Mouse (Mus musculus): ENCODE results near the gene Olfr732. TPM values are rescaled to one million over a fixed set of nuclear protein-coding genes. Genes with fewer than 3 reads are reported as not detected.

The Olfr732 gene
- not detected in 2 replicates for polyA plus RNA-seq (2012; rRNA removed)

DNA sequence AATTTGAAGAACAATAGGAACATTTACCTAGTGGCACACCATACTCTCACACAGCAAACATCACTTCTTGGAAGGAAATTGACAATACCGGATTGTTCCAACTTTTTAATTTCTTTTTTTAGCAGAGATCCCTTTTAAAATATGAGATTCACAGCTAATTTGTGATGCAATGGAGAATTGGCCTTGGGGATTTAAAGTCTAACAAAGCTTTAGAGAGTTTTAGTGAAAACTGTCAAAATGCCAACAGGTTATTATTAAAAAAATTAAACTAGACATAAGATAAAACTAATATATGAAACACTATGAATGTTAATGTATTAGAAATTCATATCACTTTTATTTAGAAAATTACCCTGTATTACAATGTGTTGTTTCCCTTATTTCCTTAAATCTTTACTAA is at the start of gene Olfr732:
Gene Olfr732 (minus strand): TSS at position 101 of the 400 bp plus-strand sequence.
- no peak for DNase-seq (ENCODE audit: low read depth)

DNA sequence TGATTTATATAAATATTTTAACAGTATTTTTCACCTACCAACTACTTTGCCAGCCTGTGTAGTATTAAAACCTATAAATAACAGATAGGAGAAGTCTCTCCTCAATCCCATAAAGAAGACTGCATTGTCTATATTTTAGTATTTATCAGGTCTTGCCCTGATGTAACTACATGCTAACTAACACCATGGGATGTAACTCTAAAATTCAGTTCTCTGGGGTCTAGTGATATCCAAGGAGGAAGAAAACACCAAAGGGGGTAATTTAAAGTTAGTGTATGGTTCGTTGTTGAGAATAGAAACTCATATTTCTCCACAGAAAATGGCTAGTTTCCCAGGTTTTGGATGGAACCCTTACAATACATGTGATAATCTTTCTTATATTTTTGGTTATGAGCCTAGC is 42.7 kb upstream of the Olfr732 start, which contains the start of gene Olfr734:
Gene Olfr734 (minus strand): TSS at position 101 of the 400 bp plus-strand sequence.
- no peak for DNase-seq (ENCODE audit: low read depth)

DNA sequence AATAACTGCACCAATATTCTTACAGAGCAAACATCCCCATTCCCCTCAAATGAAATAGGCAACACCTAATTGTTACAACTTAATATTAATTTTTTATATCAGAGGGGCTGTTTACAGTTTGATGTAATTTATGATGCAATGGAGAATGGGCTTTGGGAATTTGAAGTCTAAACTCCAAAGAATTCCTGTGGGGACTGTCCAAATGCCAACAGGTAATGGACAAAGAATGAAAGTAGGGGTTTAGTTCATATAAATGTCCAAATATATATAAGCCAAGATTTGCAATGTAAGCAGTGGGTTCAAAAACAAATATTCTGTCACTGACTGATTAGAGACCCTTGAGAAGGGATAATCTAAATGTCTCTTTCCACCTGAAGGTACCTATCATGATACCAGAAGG is 17.4 kb upstream of the Olfr732 start, which contains the start of gene Olfr733:
Gene Olfr733 (minus strand): TSS at position 101 of the 400 bp plus-strand sequence.
- DNase-seq (ENCODE audit: low read depth): no peak

DNA sequence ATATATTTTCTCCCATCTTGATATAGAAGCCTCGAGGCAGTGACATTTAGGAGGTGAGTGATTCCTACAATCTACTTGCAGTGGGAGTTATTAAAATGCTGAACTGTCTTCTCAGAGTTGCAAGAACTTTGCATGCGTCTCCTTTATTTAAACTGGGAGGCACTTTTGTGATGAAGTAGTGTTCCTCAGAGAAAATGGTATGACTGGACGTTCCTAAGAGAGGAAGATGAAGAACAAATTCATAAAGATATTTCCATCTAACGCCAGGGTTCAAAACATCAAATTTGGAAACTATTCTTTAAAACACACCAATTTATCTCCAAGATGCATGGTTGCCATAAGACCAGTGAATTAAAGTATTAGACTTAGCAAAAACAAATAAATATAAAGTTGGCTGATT is 42.2 kb downstream of the Olfr732 start, which contains the start of gene Olfr731:
Gene Olfr731 (minus strand): TSS at position 101 of the 400 bp plus-strand sequence.
- no peak for DNase-seq (ENCODE audit: low read depth)

Other genes starting within 250 kb of the Olfr732 start
- not detected in 2 replicates for gene Olfr725, start 243.8 kb downstream of the Olfr732 start, polyA plus RNA-seq (2012; rRNA removed)
- not detected in 2 replicates for gene Olfr726, start 193.3 kb downstream of the Olfr732 start, polyA plus RNA-seq (2012; rRNA removed)
- not detected in 2 replicates for gene Olfr727, start 161.0 kb downstream of the Olfr732 start, polyA plus RNA-seq (2012; rRNA removed)
- gene Olfr728, start 141.5 kb downstream of the Olfr732 start, polyA plus RNA-seq (2012; rRNA removed): not detected in 2 replicates
- not detected in 2 replicates for gene Olfr729, start 131.3 kb downstream of the Olfr732 start, polyA plus RNA-seq (2012; rRNA removed)
- gene Olfr730, start 96.0 kb downstream of the Olfr732 start, polyA plus RNA-seq (2012; rRNA removed): not detected in 2 replicates
- 0.03 TPM in 1 of 2 replicates, not detected in the other for gene Olfr731, start 42.3 kb downstream of the Olfr732 start, polyA plus RNA-seq (2012; rRNA removed)
- 0.18 TPM in 1 of 2 replicates, not detected in the other for gene Olfr733, start 17.3 kb upstream of the Olfr732 start, polyA plus RNA-seq (2012; rRNA removed)
- not detected in 2 replicates for gene Olfr734, start 42.6 kb upstream of the Olfr732 start, polyA plus RNA-seq (2012; rRNA removed)
- 0.11 and 0.55 TPM in 2 replicates for gene Olfr735, start 64.7 kb upstream of the Olfr732 start, polyA plus RNA-seq (2012; rRNA removed)
- 0.23 and 0.35 TPM in 2 replicates for gene Tlr11, start 73.7 kb upstream of the Olfr732 start, polyA plus RNA-seq (2012; rRNA removed)
- not detected in 2 replicates for gene Olfr736, start 97.0 kb upstream of the Olfr732 start, polyA plus RNA-seq (2012; rRNA removed)
- gene Olfr738, start 123.4 kb upstream of the Olfr732 start, polyA plus RNA-seq (2012; rRNA removed): not detected in 2 replicates
- not detected in 2 replicates for gene Olfr739, start 134.4 kb upstream of the Olfr732 start, polyA plus RNA-seq (2012; rRNA removed)
- gene Olfr740, start 161.3 kb upstream of the Olfr732 start, polyA plus RNA-seq (2012; rRNA removed): not detected in 2 replicates
- gene Olfr741, start 188.5 kb upstream of the Olfr732 start, polyA plus RNA-seq (2012; rRNA removed): not detected in 2 replicates
- not detected in 2 replicates for gene Olfr742, start 219.4 kb upstream of the Olfr732 start, polyA plus RNA-seq (2012; rRNA removed)
- not detected in 2 replicates for gene Olfr743, start 237.6 kb upstream of the Olfr732 start, polyA plus RNA-seq (2012; rRNA removed)